Mouse (Mus musculus) stomach, embryonic 15.5 days (tissue): ENCODE data around the gene Lrrc3c. TPM values are rescaled to one million over a fixed set of nuclear protein-coding genes. Genes with fewer than 3 reads are reported as not detected.

Experiments used
- ATAC-seq: fragments of 200-750 bp; cut with Nextera tagmentation; 2 replicates; pipeline ENCODE4 v1.8.0; 2017; ENCODE audit warnings: low read depth, moderate number of reproducible peaks, moderate TSS enrichment; ENCODE audit not compliant: insufficient read depth, low FRiP score
- H3K27ac ChIP-seq: fragments of 300-500 bp; sonication (generic); 2 replicates; pipeline ENCODE4 v1.5.1; 2015; ENCODE audit warnings: mild to moderate bottlenecking, inconsistent platforms
- H3K27me3 ChIP-seq: fragments of 300-500 bp; sonication (generic); replicated peaks from 2 replicates; pipeline ENCODE4 v1.6.1; 2015; ENCODE audit warnings: inconsistent platforms
- H3K36me3 ChIP-seq: fragments of 300-500 bp; sonication (generic); 2 replicates; pipeline ENCODE4 v1.6.1; 2015; ENCODE audit warnings: inconsistent platforms
- H3K4me1 ChIP-seq: fragments of 300-500 bp; sonication (generic); 2 replicates; pipeline ENCODE4 v1.6.1; 2015; ENCODE audit warnings: inconsistent platforms
- H3K4me2 ChIP-seq: fragments of 300-500 bp; sonication (generic); 2 replicates; pipeline ENCODE4 v1.6.1; 2015; ENCODE audit warnings: mild to moderate bottlenecking, inconsistent platforms
- H3K4me3 ChIP-seq: fragments of 300-500 bp; sonication (generic); replicated peaks from 2 replicates; pipeline ENCODE4 v1.5.1; 2015; ENCODE audit warnings: inconsistent platforms
- H3K9ac ChIP-seq: fragments of 300-500 bp; sonication (generic); 2 replicates; pipeline ENCODE4 v1.6.1; 2015; ENCODE audit warnings: inconsistent platforms
- H3K9me3 ChIP-seq: fragments of 300-500 bp; sonication (generic); 2 replicates; pipeline ENCODE4 v1.6.1; 2016; ENCODE audit warnings: inconsistent platforms
- WGBS: fragments of 180-500 bp; shearing (Covaris S2); methylation state at CpG from one replicate; pipeline ENCODE4 v1.1.7; 2015; 5-methylcytosine and 5-hydroxymethylcytosine counted together
- polyA plus RNA-seq: library from polyadenylated mRNA; unstranded; fragments of >200 nt; fragmentation: Nextera tagmentation; extraction: Ambion mirVana; gene quantifications from 2 replicates; pipeline ENCODE4 v1.2.1, GENCODE M21; 2015

Gene Lrrc3c
- polyA plus RNA-seq, 1 experiment from 2014 or later: not detected

DNA sequence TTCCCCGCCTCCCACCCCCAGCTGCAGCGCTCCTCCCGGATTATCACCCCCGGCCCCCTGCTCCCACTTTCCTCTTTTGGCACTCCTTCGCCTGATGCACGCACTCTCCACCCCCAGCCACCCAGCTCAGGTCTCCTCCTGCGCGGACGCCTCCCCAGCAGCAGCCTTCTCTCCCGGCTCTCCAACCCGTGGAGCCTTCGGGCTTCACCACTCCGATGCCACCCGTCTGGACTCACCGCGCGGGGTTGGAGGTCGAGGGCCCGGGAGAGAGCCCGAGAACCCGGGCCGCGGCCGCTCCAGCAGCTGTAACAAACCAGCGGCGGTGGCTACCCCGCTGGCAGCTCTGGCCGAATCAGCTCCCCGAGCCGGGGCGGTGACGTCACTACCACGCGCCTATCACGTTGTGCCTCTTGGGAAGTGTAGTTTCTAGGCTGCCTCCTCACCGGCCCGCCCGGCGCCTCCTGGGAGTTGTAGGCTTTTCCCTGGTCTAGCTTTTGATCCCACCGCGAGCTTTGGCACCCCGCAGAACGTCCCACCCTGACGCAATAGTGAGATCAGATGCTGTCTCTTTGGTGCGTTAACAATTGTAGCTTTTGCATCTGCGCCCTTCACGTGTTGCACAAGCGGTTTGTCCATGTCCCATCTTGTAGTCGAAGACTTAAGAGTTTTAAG is 11.1 kb upstream of the Lrrc3c start, which contains the start of gene Ormdl3:
Gene Ormdl3 (minus strand): TSS at position 477 of the 672 bp plus-strand sequence.
- H3K4me1 ChIP-seq: peaks cover 40% of the 10 kb centered on the region
- under 1% methylated on average over 48 of the region's 49 CpGs for WGBS
- ATAC-seq: peak; percentile 90

DNA sequence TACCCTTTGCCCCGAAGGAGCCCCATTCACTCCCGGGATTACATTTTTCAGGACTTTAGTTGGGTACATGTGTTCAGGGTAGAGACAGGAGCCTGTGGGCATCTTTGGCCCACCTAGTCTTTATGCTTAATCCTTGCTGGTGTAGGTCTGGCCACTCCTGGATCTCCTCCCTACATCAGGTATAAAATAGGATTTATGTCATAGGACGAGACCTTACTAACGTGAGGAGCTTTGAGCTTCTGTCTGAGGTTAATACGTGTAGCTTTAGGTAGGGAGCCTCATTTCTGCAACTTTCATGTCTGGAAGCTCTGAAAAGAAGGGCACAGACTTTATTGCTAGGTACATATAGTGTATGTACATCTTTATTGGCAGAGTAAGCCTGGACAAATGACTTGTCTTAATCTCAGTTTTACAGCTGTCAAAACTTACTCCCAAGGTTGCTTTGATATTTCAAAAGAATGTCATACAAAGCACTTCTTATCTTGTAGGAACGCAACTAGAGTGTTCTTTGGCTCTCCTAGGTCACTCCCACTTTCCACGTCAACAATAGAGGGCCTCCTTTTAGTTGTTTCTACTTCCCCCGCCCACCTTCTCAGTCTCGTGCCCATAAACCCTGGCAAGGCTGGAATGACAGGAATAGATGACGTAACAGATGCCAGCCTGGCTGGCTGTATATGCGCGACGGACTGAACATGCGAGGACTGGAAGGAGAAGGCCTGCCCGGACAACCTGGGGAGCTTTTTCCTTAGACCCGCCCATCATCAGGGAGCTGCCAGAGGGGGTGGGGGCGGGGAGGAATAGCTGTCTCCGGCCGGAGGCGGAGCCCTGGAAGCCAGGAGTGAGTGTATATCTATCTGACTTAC is 10.2 kb upstream of the Lrrc3c start:
- no peaks in the 10 kb centered on the region for H3K27me3 ChIP-seq
- peaks cover 40% of the 10 kb centered on the region for H3K4me1 ChIP-seq
- WGBS: 5% methylated on average over 20 of the region's 20 CpGs
- 0 out of 2 replicates have a peak overlapping the region, but pooled peaks have one; percentile 18 for H3K9ac ChIP-seq
- peak; percentile 73 for ATAC-seq
- H3K4me3 ChIP-seq: peak overlapping the region; percentile 80
- peaks cover 6% of the 10 kb centered on the region for H3K36me3 ChIP-seq
- peak overlapping the region; percentile 91 for H3K4me2 ChIP-seq
- H3K27ac ChIP-seq: peak overlapping the region; percentile 93
- no peaks in the 10 kb centered on the region for H3K9me3 ChIP-seq

More for the DNA sequence above, 11.1 kb upstream of the Lrrc3c start, which contains the start of gene Ormdl3:
- Histone ChIP-seq H3K9ac (peak within 1 kb of the TSS; percentile 67), H3K9me3 (no peaks in the 10 kb centered on the region), H3K27me3 (no peaks in the 10 kb centered on the region), H3K4me2 (peak within 1 kb of the TSS; percentile 91), H3K4me3 (peak within 1 kb of the TSS; percentile 80), H3K27ac (peak within 1 kb of the TSS; percentile 93), H3K36me3 (peaks cover 14% of the 10 kb centered on the region)

DNA sequence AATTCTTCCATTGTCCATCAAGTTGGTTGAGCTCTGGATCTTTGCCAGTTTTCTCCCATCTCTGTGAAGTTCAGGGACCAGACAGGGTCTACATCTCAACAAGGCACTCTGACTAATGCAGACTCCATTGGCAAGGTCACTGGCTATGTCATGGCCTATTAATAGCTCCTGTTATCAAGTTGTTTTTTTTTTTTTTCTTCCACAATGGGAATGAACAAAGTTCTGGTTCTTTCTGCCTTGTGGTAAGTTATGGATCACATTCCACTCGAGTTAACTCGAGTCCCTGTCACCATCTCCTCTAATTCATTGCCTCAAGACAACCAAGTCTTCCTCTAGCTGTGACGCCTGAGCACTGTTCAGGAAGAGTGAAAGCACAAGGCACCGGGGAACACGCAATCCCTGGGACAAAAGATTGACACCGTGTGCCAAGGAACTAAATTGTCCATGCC is 9.2 kb upstream of the Lrrc3c start:
- Histone ChIP-seq H3K4me2 (peak overlapping the region; percentile 91; the same call in 1 of the 2 replicates), H3K9me3 (no peaks in the 10 kb centered on the region), H3K27ac (peak overlapping the region; percentile 93), H3K36me3 (no peaks in the 10 kb centered on the region), H3K4me3 (peak overlapping the region; percentile 80; the same call in 1 of the 2 replicates), H3K4me1 (peaks cover 40% of the 10 kb centered on the region), H3K27me3 (no peaks in the 10 kb centered on the region), H3K9ac (no peak overlapping the region)
- no peak for ATAC-seq
- 55% methylated on average over 6 of the region's 6 CpGs for WGBS

DNA sequence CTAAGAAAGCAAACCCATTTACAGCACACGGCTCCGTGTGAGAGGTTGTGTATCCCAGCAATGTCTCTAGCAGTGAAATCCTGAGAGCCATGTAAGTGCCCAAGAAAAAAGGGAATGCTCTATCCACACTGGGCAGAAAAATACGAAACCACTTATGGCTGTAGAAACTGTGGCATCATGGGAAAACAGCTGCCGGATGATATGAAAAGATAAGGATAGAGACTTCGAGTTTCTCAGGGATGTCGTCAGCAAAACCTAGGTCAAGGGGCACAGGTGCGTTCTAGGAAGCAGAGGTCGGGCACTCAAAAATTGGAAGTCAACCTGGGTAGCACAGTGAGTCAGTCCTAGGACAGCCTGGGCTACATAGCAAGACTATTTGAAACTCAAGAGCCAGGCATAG is 8.8 kb upstream of the Lrrc3c start:
- ATAC-seq: no peak
- no peaks in the 10 kb centered on the region for H3K27me3 ChIP-seq
- no peaks in the 10 kb centered on the region for H3K36me3 ChIP-seq
- 79% methylated on average over 8 of the region's 8 CpGs for WGBS
- no peak overlapping the region for H3K4me3 ChIP-seq
- no peak overlapping the region for H3K9ac ChIP-seq
- H3K4me1 ChIP-seq: peaks cover 40% of the 10 kb centered on the region
- H3K4me2 ChIP-seq: no peak overlapping the region
- no peaks in the 10 kb centered on the region for H3K9me3 ChIP-seq
- H3K27ac ChIP-seq: peak overlapping the region; percentile 93; the same call in 1 of the 2 replicates

DNA sequence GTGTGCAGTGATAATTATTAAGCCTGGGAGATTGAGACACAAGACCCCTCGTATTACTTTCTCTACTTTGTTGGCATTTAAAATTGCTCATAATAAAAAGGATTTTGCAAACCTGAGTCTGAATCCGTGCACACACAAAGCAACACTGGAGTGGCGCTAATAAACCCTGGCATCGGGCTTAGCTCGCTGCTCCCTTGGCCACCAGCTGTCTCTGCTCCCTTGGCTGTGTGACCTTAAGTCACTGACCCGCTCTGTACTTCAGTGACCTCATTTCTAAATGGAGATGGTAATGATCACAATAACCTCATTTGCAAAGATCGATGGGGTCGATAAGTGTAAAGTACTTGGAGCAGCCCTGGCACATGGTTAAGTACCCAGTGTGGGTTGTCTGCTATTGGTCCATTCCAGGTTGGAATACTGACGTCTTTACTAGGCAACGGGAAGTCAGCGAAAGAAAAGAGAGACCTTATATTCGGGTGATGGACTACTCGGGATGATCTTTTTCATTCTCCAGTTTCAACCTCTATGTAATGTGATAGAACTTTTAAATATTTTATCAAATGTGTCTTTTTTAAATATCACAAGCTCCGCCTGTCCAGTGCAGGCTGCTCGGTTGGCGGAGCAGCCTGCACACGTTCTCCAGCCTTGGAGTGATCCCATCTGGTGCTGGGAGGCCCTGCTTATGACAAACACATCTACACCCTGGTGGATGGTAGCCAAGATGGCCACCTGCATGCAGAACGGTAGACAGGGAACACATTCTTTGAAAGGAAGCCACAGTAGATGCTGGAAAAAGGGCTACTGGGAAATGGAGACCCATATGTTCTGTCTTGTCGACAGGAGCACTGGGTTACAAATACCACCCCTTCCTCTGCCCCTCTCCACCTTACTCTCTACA is 7.3 kb upstream of the Lrrc3c start:
- Histone ChIP-seq H3K4me3 (no peak overlapping the region), H3K27me3 (no peaks in the 10 kb centered on the region), H3K4me2 (no peak overlapping the region), H3K9ac (no peak overlapping the region), H3K27ac (no peak overlapping the region), H3K9me3 (no peaks in the 10 kb centered on the region), H3K4me1 (peaks cover 28% of the 10 kb centered on the region), H3K36me3 (no peaks in the 10 kb centered on the region)
- 54% methylated on average over 19 of the region's 19 CpGs for WGBS
- ATAC-seq: no peak

DNA sequence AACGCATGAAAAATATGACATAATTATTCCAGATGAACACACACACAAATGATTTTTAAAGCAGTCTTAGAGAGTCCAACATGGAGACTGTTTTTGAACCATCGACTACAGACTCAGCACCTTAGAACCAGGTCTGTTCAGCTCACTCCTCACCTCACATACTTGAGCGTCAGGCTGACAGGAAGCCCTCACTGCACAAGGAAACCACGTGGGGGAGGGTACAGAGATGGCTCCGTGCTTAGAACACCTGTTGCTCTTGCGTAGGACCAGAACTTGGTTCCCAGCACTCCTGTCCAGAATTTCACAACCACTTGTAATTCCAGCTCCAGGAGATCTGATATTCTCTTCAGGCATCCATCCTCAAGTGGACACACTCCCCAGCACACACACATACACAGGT is 3.1 kb upstream of the Lrrc3c start:
- 74% methylated on average over 6 of the region's 6 CpGs for WGBS
- H3K27me3 ChIP-seq: peaks cover 12% of the 10 kb centered on the region; the same call in 1 of the 2 replicates
- H3K4me2 ChIP-seq: no peak overlapping the region
- peaks cover 4% of the 10 kb centered on the region; the same call in 1 of the 2 replicates for H3K4me1 ChIP-seq
- H3K9ac ChIP-seq: no peak overlapping the region
- H3K27ac ChIP-seq: no peak overlapping the region
- no peaks in the 10 kb centered on the region for H3K36me3 ChIP-seq
- no peak overlapping the region for H3K4me3 ChIP-seq
- ATAC-seq: no peak
- H3K9me3 ChIP-seq: no peaks in the 10 kb centered on the region

DNA sequence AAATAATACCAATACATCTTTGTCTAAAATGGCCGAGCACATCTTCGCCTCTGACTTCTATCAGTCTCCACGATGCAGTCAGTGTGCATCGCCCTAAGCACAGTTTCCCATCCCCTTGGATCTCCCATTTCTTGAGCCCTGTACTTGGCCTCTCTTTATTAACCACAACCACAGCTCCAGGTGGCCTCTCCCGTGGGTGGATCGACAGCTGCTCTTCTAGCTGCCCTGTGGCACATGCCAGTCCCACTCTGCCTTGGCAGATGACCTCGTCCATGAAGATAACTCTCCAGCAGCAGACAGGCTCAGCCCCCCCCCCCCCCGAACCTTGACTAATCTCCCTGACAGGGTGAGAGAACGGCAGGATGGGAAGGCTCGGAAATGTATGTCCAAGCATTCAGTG is 2.6 kb upstream of the Lrrc3c start:
- WGBS: 73% methylated on average over 10 of the region's 10 CpGs
- no peak overlapping the region for H3K4me3 ChIP-seq
- no peak overlapping the region for H3K4me2 ChIP-seq

DNA sequence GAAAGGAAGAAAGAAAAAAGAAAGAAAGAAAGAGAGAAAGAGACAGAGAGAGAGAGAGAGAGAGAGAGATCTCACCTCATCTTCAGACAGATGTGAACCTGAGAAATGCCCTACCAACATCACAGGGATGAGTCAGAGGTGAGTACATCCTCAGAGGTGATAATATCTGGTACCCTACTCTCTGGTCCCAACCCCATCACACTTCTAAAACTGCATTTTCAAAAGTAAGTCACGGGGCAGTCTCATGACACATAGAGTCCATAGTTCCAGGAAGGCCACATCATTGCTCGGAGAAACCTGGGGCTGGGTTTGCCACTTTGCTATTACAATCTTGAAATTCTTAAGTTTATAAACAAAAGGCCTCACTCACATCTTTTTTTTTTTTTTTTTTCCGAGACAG is 2.1 kb upstream of the Lrrc3c start:
- no peak for ATAC-seq
- H3K4me2 ChIP-seq: no peak overlapping the region
- no peaks in the 10 kb centered on the region for H3K36me3 ChIP-seq
- no peaks in the 10 kb centered on the region for H3K9me3 ChIP-seq
- no peak overlapping the region for H3K9ac ChIP-seq
- peaks cover 13% of the 10 kb centered on the region; the same call in 1 of the 2 replicates for H3K27me3 ChIP-seq
- H3K4me1 ChIP-seq: no peaks in the 10 kb centered on the region
- no peak overlapping the region for H3K27ac ChIP-seq
- no peak overlapping the region for H3K4me3 ChIP-seq
- 63% methylated on average over 3 of the region's 3 CpGs for WGBS

More for the DNA sequence above, 2.6 kb upstream of the Lrrc3c start:
- H3K9ac ChIP-seq: no peak overlapping the region
- ATAC-seq: no peak
- peaks cover 3% of the 10 kb centered on the region; the same call in 1 of the 2 replicates for H3K4me1 ChIP-seq
- no peaks in the 10 kb centered on the region for H3K36me3 ChIP-seq
- H3K27me3 ChIP-seq: peaks cover 13% of the 10 kb centered on the region; the same call in 1 of the 2 replicates
- H3K27ac ChIP-seq: no peak overlapping the region
- no peaks in the 10 kb centered on the region for H3K9me3 ChIP-seq

DNA sequence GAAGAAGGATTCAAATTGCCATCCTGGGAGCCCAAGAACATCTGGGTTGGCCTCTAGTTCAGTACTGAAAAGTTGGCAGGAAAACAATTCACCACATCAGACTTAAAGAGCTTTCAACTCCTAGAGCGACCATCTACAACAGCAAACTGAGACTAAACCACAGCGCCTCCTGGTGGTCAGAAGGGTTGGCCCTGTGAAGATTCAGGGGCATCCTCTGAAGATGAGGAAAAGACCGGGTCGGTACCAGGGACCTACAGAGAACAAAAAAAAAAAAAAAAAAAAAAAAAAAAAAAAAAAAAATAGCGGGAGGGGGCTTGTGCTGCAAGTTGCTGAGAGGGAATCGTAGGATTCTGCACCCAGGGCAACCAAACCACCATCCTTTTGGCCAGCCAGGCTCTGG is 728 bp upstream of the Lrrc3c start:
- whole genome bisulfite sequencing: 38% methylated on average over 6 of the region's 6 CpGs

DNA sequence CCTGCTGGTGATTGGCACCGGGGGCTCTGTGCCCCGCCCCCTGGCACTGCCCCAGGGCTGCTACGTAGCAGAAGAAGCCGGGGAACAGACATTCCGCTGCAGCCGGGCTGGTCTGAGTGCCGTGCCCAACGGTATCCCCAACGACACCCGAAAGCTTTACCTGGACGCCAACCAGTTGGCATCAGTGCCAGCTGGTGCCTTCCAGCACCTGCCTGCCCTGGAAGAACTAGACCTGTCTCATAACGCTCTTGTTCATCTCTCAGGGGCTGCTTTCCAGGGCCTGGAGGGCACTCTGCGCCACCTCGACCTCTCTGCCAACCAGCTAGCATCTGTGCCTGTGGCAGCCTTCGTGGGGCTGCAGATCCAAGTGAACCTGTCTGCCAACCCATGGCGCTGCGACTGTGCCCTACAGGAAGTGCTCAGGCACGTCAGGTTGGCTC is 780 bp downstream of the Lrrc3c start:
- no peak overlapping the region for H3K27ac ChIP-seq
- H3K27me3 ChIP-seq: peaks cover 13% of the 10 kb centered on the region; the same call in 1 of the 2 replicates
- H3K4me2 ChIP-seq: no peak overlapping the region
- H3K9ac ChIP-seq: no peak overlapping the region
- H3K36me3 ChIP-seq: no peaks in the 10 kb centered on the region
- H3K9me3 ChIP-seq: no peaks in the 10 kb centered on the region
- no peak for ATAC-seq
- H3K4me3 ChIP-seq: no peak overlapping the region
- 63% methylated on average over 18 of the region's 18 CpGs for WGBS
- H3K4me1 ChIP-seq: peaks cover 4% of the 10 kb centered on the region; the same call in 1 of the 2 replicates

More for the DNA sequence above, 728 bp upstream of the Lrrc3c start:
- no peak for ATAC-seq
- Histone ChIP-seq H3K4me1 (peaks cover 4% of the 10 kb centered on the region; the same call in 1 of the 2 replicates), H3K4me2 (no peak overlapping the region), H3K9me3 (no peaks in the 10 kb centered on the region), H3K9ac (no peak overlapping the region), H3K27ac (no peak overlapping the region), H3K27me3 (peaks cover 13% of the 10 kb centered on the region; the same call in 1 of the 2 replicates), H3K36me3 (no peaks in the 10 kb centered on the region), H3K4me3 (no peak overlapping the region)

DNA sequence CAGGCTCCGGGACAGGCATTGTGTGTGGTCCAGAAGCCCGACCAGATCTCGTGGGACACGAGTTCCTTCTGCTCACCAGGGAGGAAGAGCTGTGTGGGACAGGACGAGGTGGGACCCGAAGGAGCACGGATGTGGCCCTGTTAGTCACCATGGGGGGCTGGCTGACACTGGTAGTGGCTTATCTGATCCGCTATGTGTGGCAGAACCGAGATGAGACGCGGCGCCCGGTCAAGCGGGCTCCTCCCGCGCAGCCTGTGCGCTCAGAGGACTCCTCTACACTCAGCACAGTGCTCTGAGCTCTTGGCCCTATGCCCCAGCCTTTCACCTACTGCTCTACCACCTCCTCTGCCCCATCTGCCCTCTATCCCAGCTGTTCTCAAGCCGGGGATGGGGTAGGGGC is 1.2 kb downstream of the Lrrc3c start:
- H3K36me3 ChIP-seq: no peaks in the 10 kb centered on the region
- peaks cover 13% of the 10 kb centered on the region; the same call in 1 of the 2 replicates for H3K27me3 ChIP-seq
- H3K4me2 ChIP-seq: no peak overlapping the region

More for the DNA sequence above, 1.2 kb downstream of the Lrrc3c start:
- H3K27ac ChIP-seq: no peak overlapping the region
- 34% methylated on average over 18 of the region's 18 CpGs for WGBS
- 0 out of 2 replicates have a peak, but pooled peaks have one; percentile 23 for ATAC-seq
- no peaks in the 10 kb centered on the region for H3K9me3 ChIP-seq
- no peak overlapping the region for H3K4me3 ChIP-seq
- no peak overlapping the region for H3K9ac ChIP-seq
- H3K4me1 ChIP-seq: peaks cover 4% of the 10 kb centered on the region; the same call in 1 of the 2 replicates
